Mouse (Mus musculus) kidney, adult 2 months (tissue): Measurements from ENCODE around the gene Optc. TPM values are rescaled to one million over a fixed set of nuclear protein-coding genes. Genes with fewer than 3 reads are reported as not detected.

Source experiments
- DNase-seq: peaks from one replicate; pipeline ENCODE4 v3.0.0; 2021
- H3K27ac ChIP-seq: fragments of 200-500 bp; 2 replicates; pipeline ENCODE4 v1.5.1; 2012; ENCODE audit warnings: low read depth, low read length, control low read depth, inconsistent platforms; ENCODE audit not compliant: insufficient read depth
- H3K27me3 ChIP-seq: fragments of 200-500 bp; replicated peaks from 2 replicates; pipeline ENCODE4 v1.6.1; 2012; ENCODE audit warnings: mild to moderate bottlenecking, moderate library complexity, low read length, inconsistent platforms; ENCODE audit not compliant: control insufficient read depth, insufficient read depth
- H3K36me3 ChIP-seq: fragments of 200-500 bp; 2 replicates; pipeline ENCODE4 v1.6.1; 2012; ENCODE audit warnings: mild to moderate bottlenecking, moderate library complexity, low read length, inconsistent platforms; ENCODE audit not compliant: control insufficient read depth, insufficient read depth
- H3K4me1 ChIP-seq: fragments of 200-500 bp; 2 replicates; pipeline ENCODE4 v1.6.1; 2011; ENCODE audit warnings: low read length; ENCODE audit not compliant: control insufficient read depth, insufficient read depth
- H3K4me3 ChIP-seq: fragments of 200-500 bp; 2 replicates; pipeline ENCODE4 v1.5.1; 2011; ENCODE audit warnings: mild to moderate bottlenecking, low read depth, low read length, control low read depth; ENCODE audit not compliant: insufficient read depth
- CTCF ChIP-seq: fragments of 200-500 bp; conservative IDR thresholded peaks from 2 replicates; pipeline ENCODE4 v1.5.1; 2011; ENCODE audit warnings: low read depth, mild to moderate bottlenecking, control low read depth, low read length, moderate library complexity, mixed read lengths; ENCODE audit not compliant: insufficient read depth, insufficient read length
- POLR2A ChIP-seq: fragments of 200-500 bp; IDR thresholded peaks from one replicate; pipeline ENCODE4 v1.6.1; 2011; ENCODE audit warnings: low read depth, low read length, control low read depth
- WGBS: fragments of 180-500 bp; shearing (Covaris S2); methylation state at CpG from one replicate; pipeline ENCODE4 v1.1.7; 2018; 5-methylcytosine and 5-hydroxymethylcytosine counted together
- polyA plus RNA-seq: library from polyadenylated mRNA; depleted of rRNA; stranded (reverse); fragments of >200 nt; gene quantifications from 2 replicates; pipeline ENCODE4 v1.2.3, GENCODE M21; 2012

Gene Optc
- polyA plus RNA-seq, 1 experiment = 0.48 TPM

- Histone ChIP-seq H3K4me1 (no peaks in the 10 kb centered on the region), H3K4me3 (no peak overlapping the region), H3K27me3 (no peaks in the 10 kb centered on the region), H3K27ac (no peak overlapping the region), H3K36me3 (no peaks in the 10 kb centered on the region)
- WGBS = 81% methylated on average over 11 of the region's 11 CpGs
- no peak for TF ChIP-seq POLR2A
- no peak for TF ChIP-seq CTCF
- DNase-seq = no peak
Measured at GRCm38 (mm10) chr1:133941158-133941860, 33.5 kb upstream of the Optc start.

DNA sequence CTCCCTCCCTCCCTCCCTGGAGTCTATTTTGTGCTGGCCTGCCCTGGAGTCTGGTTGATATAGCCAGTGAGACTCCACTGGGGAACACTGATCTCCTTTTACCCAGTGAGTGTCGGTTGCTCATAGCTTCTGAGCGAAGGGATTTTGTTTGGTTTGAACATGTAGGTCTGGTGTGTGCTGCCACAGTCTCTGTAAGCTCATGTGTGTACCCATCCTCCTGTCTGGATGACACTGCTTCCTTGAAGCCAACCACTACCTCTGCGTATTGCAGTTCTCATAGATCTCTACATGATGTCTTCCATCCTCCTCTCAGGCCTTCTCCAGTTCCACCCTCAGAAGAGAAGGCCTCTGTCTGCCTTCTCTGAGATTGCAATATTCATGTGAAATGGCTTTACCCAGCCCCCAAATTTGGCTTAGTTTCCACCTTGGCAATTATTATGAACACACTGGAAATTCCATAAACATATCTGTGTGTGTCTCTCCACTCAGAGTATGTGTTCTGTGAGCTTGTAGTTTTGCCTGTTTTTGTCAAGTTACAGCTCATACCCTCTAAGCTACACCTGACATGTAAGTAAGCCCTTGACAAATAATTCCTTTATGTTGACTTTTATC, 32.8 kb upstream of the Optc start:
- TF ChIP-seq POLR2A (no peak), CTCF (no peak)
- Histone ChIP-seq H3K4me3 (no peak overlapping the region), H3K4me1 (no peaks in the 10 kb centered on the region), H3K27me3 (no peaks in the 10 kb centered on the region), H3K27ac (no peak overlapping the region), H3K36me3 (no peaks in the 10 kb centered on the region)
- 90% methylated on average over 3 of the region's 3 CpGs for WGBS
- no peak for DNase-seq

- no peak overlapping the region for H3K4me3 ChIP-seq
- no peaks in the 10 kb centered on the region for H3K4me1 ChIP-seq
- H3K36me3 ChIP-seq = no peaks in the 10 kb centered on the region
- H3K27ac ChIP-seq = no peak overlapping the region
- DNase-seq = no peak
- 92% methylated on average over 8 of the region's 8 CpGs for WGBS
- TF ChIP-seq CTCF (no peak), POLR2A (no peak)
- H3K27me3 ChIP-seq = no peaks in the 10 kb centered on the region
Measured at GRCm38 (mm10) chr1:133939708-133940107, 31.9 kb upstream of the Optc start.

GRCm38 (mm10) chr1:133936169-133936568, 28.4 kb upstream of the Optc start:
- 93% methylated on average over 3 of the region's 3 CpGs for WGBS

GRCm38 (mm10) chr1:133934354-133934963, 26.7 kb upstream of the Optc start:
- TF ChIP-seq POLR2A (no peak), CTCF (no peak)
- H3K4me1 ChIP-seq = no peaks in the 10 kb centered on the region; the same call in 1 of the 2 replicates
- no peaks in the 10 kb centered on the region for H3K27me3 ChIP-seq
- H3K36me3 ChIP-seq = no peaks in the 10 kb centered on the region
- H3K4me3 ChIP-seq = no peak overlapping the region
- H3K27ac ChIP-seq = no peak overlapping the region
- WGBS = 86% methylated on average over 10 of the region's 10 CpGs
- DNase-seq = no peak

More at GRCm38 (mm10) chr1:133936169-133936568, 28.4 kb upstream of the Optc start:
- no peak for DNase-seq
- no peak for TF ChIP-seq POLR2A
- TF ChIP-seq CTCF = peak; percentile 20; the same call in 1 of the 2 replicates
- no peak overlapping the region for H3K4me3 ChIP-seq
- no peaks in the 10 kb centered on the region for H3K36me3 ChIP-seq
- no peak overlapping the region for H3K27ac ChIP-seq
- H3K27me3 ChIP-seq = no peaks in the 10 kb centered on the region
- no peaks in the 10 kb centered on the region; the same call in 1 of the 2 replicates for H3K4me1 ChIP-seq

DNA sequence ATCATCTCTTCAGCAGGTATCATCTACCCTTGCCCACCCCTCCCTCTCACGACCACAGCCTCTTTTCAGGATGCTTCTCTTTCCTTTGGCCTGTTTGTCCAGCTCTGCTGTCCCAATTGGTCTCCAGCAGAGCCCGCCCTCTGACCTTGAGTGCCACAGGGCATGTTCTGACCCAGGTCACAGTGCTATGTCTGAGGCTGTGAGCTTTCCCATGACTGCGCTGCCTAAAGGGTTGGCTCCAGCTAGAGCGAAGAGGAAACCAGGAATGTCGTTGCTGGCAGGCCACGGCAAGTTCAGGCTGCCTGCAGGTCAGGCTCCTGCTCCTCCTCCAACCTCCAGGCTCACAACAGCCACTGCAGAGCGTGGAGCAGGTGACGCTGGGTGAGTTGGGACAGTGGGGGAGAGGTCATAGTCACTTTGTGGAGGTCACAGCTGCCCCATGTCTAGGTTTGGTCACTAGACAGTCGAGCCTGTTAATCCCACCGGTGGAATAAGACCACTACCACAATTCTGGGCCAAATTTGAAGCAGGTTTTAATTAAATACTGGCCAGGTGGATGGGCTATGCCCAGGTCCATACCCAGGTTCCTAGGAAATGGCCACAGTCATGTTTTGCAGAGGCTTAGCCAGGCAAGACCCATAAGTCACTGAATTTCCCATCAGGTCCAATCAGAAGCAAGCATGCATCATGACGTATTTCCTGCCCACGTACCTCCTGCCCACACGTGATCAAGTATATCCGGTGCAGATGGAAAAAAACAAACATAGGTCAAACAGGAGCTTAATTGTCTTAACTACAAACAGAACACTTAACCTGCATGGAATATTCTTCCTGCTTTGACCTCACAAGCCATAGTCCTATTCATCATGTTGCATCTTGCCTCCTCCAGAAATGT, 25.7 kb upstream of the Optc start:
- peak; percentile 43 for DNase-seq
- 53% methylated on average over 14 of the region's 14 CpGs for WGBS
- H3K27ac ChIP-seq = no peak overlapping the region
- no peaks in the 10 kb centered on the region; the same call in 1 of the 2 replicates for H3K4me1 ChIP-seq
- H3K4me3 ChIP-seq = no peak overlapping the region
- no peak for TF ChIP-seq POLR2A
- no peak for TF ChIP-seq CTCF
- no peaks in the 10 kb centered on the region for H3K36me3 ChIP-seq
- no peaks in the 10 kb centered on the region for H3K27me3 ChIP-seq
